Mouse (Mus musculus) monocyte, adult 2 months (primary cell): ENCODE data around the gene Gm3187.
"Not testable (repeated sequence)": the region's sequence is repeated elsewhere in the genome, so short reads cannot be mapped to it uniquely, and the experiment has no call there.

Experiments used
- DNase-seq, 2 experiments: peaks; one replicate each; pipeline ENCODE4 v3.0.0; 2022; ENCODE audit warnings: low spot score in 2 of 2, low read depth in 1 of 2

Gm3187 gene

DNA sequence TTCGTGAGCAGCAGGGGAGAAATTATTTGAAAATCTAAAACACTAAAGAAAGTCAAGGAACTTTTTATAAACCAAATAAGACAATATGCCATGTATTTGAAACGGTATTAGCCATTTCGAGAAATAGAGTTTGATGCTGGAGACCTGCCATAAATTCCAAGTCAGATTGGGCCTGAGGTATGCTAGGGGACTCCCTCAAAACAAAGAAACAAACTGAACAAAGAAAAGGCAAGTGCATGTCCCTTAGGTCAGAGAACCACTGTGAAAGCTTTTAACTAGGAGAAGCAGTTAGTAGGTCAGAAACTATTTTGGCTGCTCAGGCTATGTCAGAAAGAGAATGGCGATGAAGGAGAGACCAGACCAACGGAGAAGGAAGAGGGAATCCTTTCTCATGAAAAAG, at the start of gene Gm3187:
Gm3187 (plus strand) TSS at position 301 of the 400 bp plus-strand sequence.
- not testable (repeated sequence) for DNase-seq

DNA sequence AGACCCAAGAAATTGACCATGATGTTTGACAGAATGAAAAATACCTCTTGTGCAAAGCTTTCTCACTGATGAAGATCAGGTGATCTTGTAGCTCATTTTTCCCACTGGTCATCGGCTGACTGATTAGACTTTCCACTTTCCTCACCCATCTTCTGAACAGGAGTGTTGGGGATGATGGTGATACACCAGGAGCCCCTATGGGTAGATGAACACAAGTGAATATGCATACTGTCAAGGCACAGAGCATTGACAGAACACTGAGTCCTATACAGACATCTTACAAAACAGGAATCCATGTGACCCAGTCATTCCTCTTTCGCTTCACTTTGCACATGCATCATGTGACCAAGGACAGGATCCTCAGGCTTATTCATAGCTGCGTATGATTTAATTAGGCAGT, 28.6 kb upstream of the Gm3187 start, which contains the start of gene Gm3194:
Gm3194 (minus strand) TSS at position 101 of the 400 bp plus-strand sequence.
- DNase-seq = not testable (repeated sequence)

DNA sequence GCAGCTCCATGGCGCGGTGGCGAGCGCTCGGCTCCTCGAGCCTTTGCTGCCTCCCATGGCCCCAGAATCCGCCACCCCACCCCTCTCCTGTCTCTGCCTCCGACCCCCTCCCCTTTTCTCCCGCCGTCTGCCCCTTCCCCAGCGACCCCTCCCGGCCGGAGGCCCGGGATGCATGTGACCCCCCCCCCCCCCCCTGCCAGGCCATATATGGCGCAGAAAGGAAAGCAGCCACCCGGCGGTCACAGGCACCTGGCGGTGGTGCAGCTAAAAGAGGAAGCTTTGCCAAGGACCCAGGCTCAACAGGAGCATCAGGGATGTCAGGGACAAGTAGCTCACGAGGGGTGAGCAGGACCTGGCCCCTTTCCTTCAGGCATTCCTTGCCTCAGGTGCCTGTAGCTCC, 23.5 kb upstream of the Gm3187 start:
- DNase-seq = not testable (repeated sequence)

- not testable (repeated sequence) for DNase-seq
These were observed 6.3 kb upstream of the Gm3187 start, which contains the start of gene Gm8246 for GRCm38 (mm10) chr14:5477730-5478129. Gm8246 (minus strand) TSS chr14:5477830.

DNA sequence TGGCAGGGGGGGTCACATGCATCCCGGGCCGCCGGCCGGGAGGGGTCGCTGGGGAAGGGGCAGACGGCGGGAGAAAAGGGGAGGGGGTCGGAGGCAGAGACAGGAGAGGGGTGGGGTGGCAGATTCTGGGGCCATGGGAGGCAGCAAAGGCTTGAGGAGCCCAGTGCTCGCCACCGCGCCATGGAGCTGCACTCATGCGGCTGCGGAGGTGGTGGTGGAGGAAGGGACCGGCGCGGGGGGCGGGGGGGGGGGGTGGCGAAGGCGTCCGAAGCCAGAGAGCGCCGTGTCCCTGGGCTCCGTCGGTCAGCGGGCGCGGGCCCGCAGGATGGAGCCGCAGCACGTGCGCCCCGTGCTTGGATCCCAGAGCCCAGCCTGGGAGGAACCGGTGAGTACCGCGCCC, 17.4 kb downstream of the Gm3187 start, which contains the start of gene Gm3488:
Gm3488 (plus strand) TSS at position 301 of the 400 bp plus-strand sequence.
- DNase-seq = not testable (repeated sequence)

GRCm38 (mm10) chr14:5538196-5538595, 54.2 kb downstream of the Gm3187 start, which contains the start of gene Gm3532:
Gm3532 (plus strand) TSS chr14:5538496.
- DNase-seq = not testable (repeated sequence)
